Comparison of ENCODE assay signal across 11 mouse cellular contexts in the genomic region with DNA sequence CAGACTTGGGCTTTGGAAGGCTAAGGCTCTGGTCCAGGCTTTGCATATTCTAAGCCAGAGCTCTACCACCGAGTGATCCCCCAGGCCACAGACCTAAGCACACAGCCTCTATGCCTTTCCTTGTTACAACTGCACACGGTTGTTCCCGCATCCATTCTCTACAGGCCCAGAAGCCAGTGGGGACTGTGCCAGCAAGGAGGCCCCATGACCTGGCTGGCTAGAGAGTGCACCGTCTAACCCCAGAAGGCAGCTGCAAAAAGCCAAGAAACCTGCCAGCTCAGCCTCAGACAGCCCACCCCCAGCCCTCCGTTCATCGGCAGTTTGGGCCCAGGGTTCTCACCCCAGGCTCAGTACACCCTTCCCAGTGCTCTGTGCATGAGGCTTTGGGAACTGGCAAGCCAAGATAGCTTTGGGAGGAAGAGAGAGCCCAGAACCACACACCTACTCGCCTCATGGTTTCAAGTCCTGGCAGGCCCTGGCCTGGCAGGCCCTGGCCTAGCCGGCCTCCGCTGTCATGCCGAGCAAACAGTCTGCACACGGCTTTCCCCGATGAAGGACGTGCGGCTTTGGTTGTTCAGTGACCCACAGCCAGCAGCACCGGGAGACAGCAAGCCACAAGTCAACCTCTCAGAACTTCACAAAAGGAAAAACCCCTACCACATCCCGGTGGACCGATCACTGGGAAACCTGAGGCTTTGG. TPM values are rescaled to one million over a fixed set of nuclear protein-coding genes. Genes with fewer than 3 reads are reported as not detected.
DNase-seq lines count a peak whose midpoint lies in the region; ATAC-seq and TF ChIP-seq lines count a peak whose summit lies in the region.
"Had no signal": no experiment of that assay in that cellular context is flagged by ENCODE, and none has a peak within 500 bp of the region (broad histone marks: within the 10 kb centered on the region; RNA-seq: fewer than 3 reads in every experiment).

No protein-coding gene starts in this region.

- peak; percentile 37; the same call in 1 of the 2 replicates for ATAC-seq in stomach, embryonic 16.5 days (ENCODE audit: insufficient read depth, low FRiP score)
- no peak for ATAC-seq in stomach, postnatal 0 days (ENCODE audit: low FRiP score, low TSS enrichment)
- ATAC-seq in megakaryocyte-erythroid progenitor cell, adult 5-6 weeks (replicated peaks; ENCODE audit: low FRiP score, low TSS enrichment, poor library complexity, severe bottlenecking), result no peak
- ATAC-seq: liver, postnatal 0 days had no signal

- WGBS in stomach, embryonic 16.5 days, result 67% methylated on average over 17 of the region's 17 CpGs
- WGBS in stomach, postnatal 0 days, result 61% methylated on average over 17 of the region's 17 CpGs

- peaks cover 13% of the 10 kb centered on the region; the same call in 1 of the 2 replicates for H3K36me3 ChIP-seq in stomach, embryonic 16.5 days (ENCODE audit: control insufficient read depth, insufficient read depth, low read length)
- peaks cover 17% of the 10 kb centered on the region; the same call in 1 of the 2 replicates for H3K36me3 ChIP-seq in stomach, postnatal 0 days (ENCODE audit: control insufficient read depth, insufficient read depth, low read length)

- H3K4me1 ChIP-seq in stomach, embryonic 16.5 days (ENCODE audit: control insufficient read depth, insufficient read depth, low read length), result 0 out of 2 replicates have a peak, but pooled peaks cover 6% of the 10 kb centered on the region
- H3K4me1 ChIP-seq in stomach, postnatal 0 days (replicated peaks; ENCODE audit: control insufficient read depth, insufficient read depth), result 0 out of 2 replicates have a peak, but pooled peaks cover 2% of the 10 kb centered on the region

- no peak overlapping the region for H3K9ac ChIP-seq in stomach, embryonic 16.5 days (ENCODE audit: low read length)
- no peak overlapping the region for H3K9ac ChIP-seq in stomach, postnatal 0 days (ENCODE audit: low read length)
- H3K9ac ChIP-seq: liver, postnatal 0 days had no signal

- H3K9me3 ChIP-seq in stomach, embryonic 16.5 days (replicated peaks; ENCODE audit: control insufficient read depth, low read length), result no peaks in the 10 kb centered on the region
- H3K9me3 ChIP-seq in stomach, postnatal 0 days (ENCODE audit: control insufficient read depth, low read length), result no peaks in the 10 kb centered on the region
- H3K9me3 ChIP-seq: G1E had no signal

- DNase-seq in cerebellum, postnatal 14 days, result peak; percentile 41 to 46
- no peak for DNase-seq in cerebellum, postnatal 4 days (ENCODE audit: low spot score in 2 of 2)
- DNase-seq in stomach, postnatal 0 days (ENCODE audit: low spot score), result no peak
- peak; percentile 69 for DNase-seq in gonadal fat pad, adult 2 months (ENCODE audit: low read depth)
- no peak for DNase-seq in left cerebral cortex, adult 18-20 months (ENCODE audit: low spot score in 2 of 2)
- DNase-seq in heart, postnatal 25 days (ENCODE audit: low spot score), result no peak
- DNase-seq: heart, adult 11 months had no signal

- peaks cover 14% of the 10 kb centered on the region; the same call in 1 of the 2 replicates for H3K27me3 ChIP-seq in stomach, embryonic 16.5 days (ENCODE audit: control insufficient read depth, insufficient read depth, low read length)
- 0 out of 2 replicates have a peak, but pooled peaks cover 2% of the 10 kb centered on the region for H3K27me3 ChIP-seq in stomach, postnatal 0 days (ENCODE audit: control insufficient read depth, insufficient read depth, low read length)

- TF ChIP-seq CTCF in stomach, postnatal 0 days (IDR thresholded peaks at IDR 0.05; ENCODE audit: low read depth), result no peak

- intact Hi-C loops in heart, postnatal 25 days (cut with DNase I), result loop anchor here (1.0 to 5.0 kb wide), 3 partner anchors 446 to 717 kb away; no protein-coding TSS in a partner anchor

- no peak overlapping the region for H3K4me2 ChIP-seq in stomach, embryonic 16.5 days (ENCODE audit: low read depth, low read length)
- H3K4me2 ChIP-seq in stomach, postnatal 0 days (replicated peaks; ENCODE audit: low read depth), result no peak overlapping the region

- no peak overlapping the region for H3K4me3 ChIP-seq in stomach, embryonic 16.5 days (replicated peaks; ENCODE audit: low read length)
- H3K4me3 ChIP-seq in stomach, postnatal 0 days (ENCODE audit: low read depth, low read length), result no peak overlapping the region

- H3K27ac ChIP-seq in stomach, embryonic 16.5 days (ENCODE audit: low read length), result no peak overlapping the region
- no peak overlapping the region for H3K27ac ChIP-seq in stomach, postnatal 0 days (replicated peaks)

- TF ChIP-seq EP300 in stomach, postnatal 0 days (optimal IDR thresholded peaks at IDR 0.05), result no peak

RNA-seq across cellular contexts. Expression of gene Pou3f1, which starts 17.9 kb away (rescaled TPM):
- 0.13 and 0.14 TPM in 2 replicates for polyA plus RNA-seq in stomach, embryonic 16.5 days (2015; fragmentation: Nextera tagmentation; extraction: Ambion mirVana)
- 0.13 TPM in 2 replicates for polyA plus RNA-seq in stomach, postnatal 0 days (2015; fragmentation: Nextera tagmentation; extraction: Ambion mirVana)
- polyA plus RNA-seq in gonadal fat pad, adult 2 months (2012; rRNA removed), result 4.4 and 9.5 TPM in 2 replicates
- 10 to 100 TPM; 17.1 to 17.3 TPM for total RNA-seq in left cerebral cortex, adult 18-20 months (2021)
- not detected in 2 replicates for total RNA-seq in megakaryocyte-erythroid progenitor cell, adult 5-6 weeks (2014; fragmentation: Nextera tagmentation)
- 0.23 TPM in 1 of 2 replicates, not detected in the other for total RNA-seq in megakaryocyte-erythroid progenitor cell, adult 5-6 weeks (2017)
- under 1 TPM; 0.08 to 0.14 TPM for total RNA-seq in heart, postnatal 25 days (2021)
- polyA plus RNA-seq: G1E; liver, postnatal 0 days had no signal

RNA-seq across cellular contexts. Expression of gene Utp11, which starts 18.9 kb away (rescaled TPM):
- 85.7 and 88.8 TPM in 2 replicates for polyA plus RNA-seq in stomach, embryonic 16.5 days (2015; fragmentation: Nextera tagmentation; extraction: Ambion mirVana)
- 105 TPM in 2 replicates for polyA plus RNA-seq in stomach, postnatal 0 days (2015; fragmentation: Nextera tagmentation; extraction: Ambion mirVana)
- 5.8 and 7.3 TPM in 2 replicates for polyA plus RNA-seq in gonadal fat pad, adult 2 months (2012; rRNA removed)
- total RNA-seq in left cerebral cortex, adult 18-20 months (2021), result 10 to 100 TPM; 15.0 to 15.3 TPM
- 54.9 and 55.0 TPM in 2 replicates for total RNA-seq in megakaryocyte-erythroid progenitor cell, adult 5-6 weeks (2014; fragmentation: Nextera tagmentation)
- 101 and 103 TPM in 2 replicates for total RNA-seq in megakaryocyte-erythroid progenitor cell, adult 5-6 weeks (2017)
- total RNA-seq in heart, postnatal 25 days (2021), result 10 to 100 TPM; 10.8 to 13.2 TPM

RNA-seq across cellular contexts. Expression of gene Fhl3, which starts 26.0 kb away (rescaled TPM):
- polyA plus RNA-seq in stomach, embryonic 16.5 days (2015; fragmentation: Nextera tagmentation; extraction: Ambion mirVana), result 10.1 and 10.8 TPM in 2 replicates
- polyA plus RNA-seq in stomach, postnatal 0 days (2015; fragmentation: Nextera tagmentation; extraction: Ambion mirVana), result 7.4 and 9.0 TPM in 2 replicates
- polyA plus RNA-seq in gonadal fat pad, adult 2 months (2012; rRNA removed), result 7.7 and 14.1 TPM in 2 replicates
- total RNA-seq in left cerebral cortex, adult 18-20 months (2021), result 1 to 10 TPM; 1.3 TPM
- total RNA-seq in megakaryocyte-erythroid progenitor cell, adult 5-6 weeks (2014; fragmentation: Nextera tagmentation), result 3.3 and 5.3 TPM in 2 replicates
- 0.42 and 4.1 TPM in 2 replicates for total RNA-seq in megakaryocyte-erythroid progenitor cell, adult 5-6 weeks (2017)
- 10 to 100 TPM; 12.7 to 14.2 TPM for total RNA-seq in heart, postnatal 25 days (2021)

RNA-seq across cellular contexts. Expression of gene Sf3a3, which starts 40.1 kb away (rescaled TPM):
- polyA plus RNA-seq in stomach, embryonic 16.5 days (2015; fragmentation: Nextera tagmentation; extraction: Ambion mirVana), result 114 and 118 TPM in 2 replicates
- 58.7 and 63.5 TPM in 2 replicates for polyA plus RNA-seq in stomach, postnatal 0 days (2015; fragmentation: Nextera tagmentation; extraction: Ambion mirVana)
- 14.4 and 16.2 TPM in 2 replicates for polyA plus RNA-seq in gonadal fat pad, adult 2 months (2012; rRNA removed)
- 10 to 100 TPM; 33.9 to 42.3 TPM for total RNA-seq in left cerebral cortex, adult 18-20 months (2021)
- 99.2 and 101 TPM in 2 replicates for total RNA-seq in megakaryocyte-erythroid progenitor cell, adult 5-6 weeks (2014; fragmentation: Nextera tagmentation)
- 208 and 222 TPM in 2 replicates for total RNA-seq in megakaryocyte-erythroid progenitor cell, adult 5-6 weeks (2017)
- 10 to 100 TPM; 18.4 to 18.6 TPM for total RNA-seq in heart, postnatal 25 days (2021)

Comparison
In these comparisons a context has a peak if more than half of its experiments do, and no peak if none do; other contexts are left out.
1. DNase-seq: peak in cerebellum, postnatal 14 days (2 of 2) and gonadal fat pad, adult 2 months (single experiment); none in cerebellum, postnatal 4 days (0 of 2), stomach, postnatal 0 days (single experiment), left cerebral cortex, adult 18-20 months (0 of 2) and heart, postnatal 25 days (single experiment).
2. RNA of gene Pou3f1, which starts 17.9 kb away (total RNA-seq): 17.1 to 17.3 TPM in left cerebral cortex, adult 18-20 months; 0.23 TPM in megakaryocyte-erythroid progenitor cell, adult 5-6 weeks and 0.08 to 0.14 TPM in heart, postnatal 25 days; every median in the first group is over 10 times any median in the second.